Mouse (Mus musculus) CH12.LX (cell line): ENCODE results near the gene Ifitm5. TPM values are rescaled to one million over a fixed set of nuclear protein-coding genes. Genes with fewer than 3 reads are reported as not detected.
"Not testable (repeated sequence)": the region's sequence is repeated elsewhere in the genome, so short reads cannot be mapped to it uniquely, and the experiment has no call there.

Source experiments
- DNase-seq: peaks from one replicate; pipeline ENCODE4 v3.0.0-alpha.2; 2013; ENCODE audit errors: extremely low read depth
- H3K27ac ChIP-seq: 2 replicates; pipeline ENCODE4 v1.5.1; 2012; ENCODE audit warnings: low read depth, mild to moderate bottlenecking, control low read depth, moderate library complexity; ENCODE audit not compliant: insufficient read depth
- H3K27me3 ChIP-seq: replicated peaks from 2 replicates; pipeline ENCODE3; 2012; ENCODE audit warnings: inconsistent platforms
- H3K36me3 ChIP-seq, 2 experiments: replicated peaks in 1 of 2; 2 replicates each; pipeline versions ENCODE3 to v1.6.1; 2012; ENCODE audit warnings: inconsistent platforms in 1 of 2, low read length in 1 of 2, mild to moderate bottlenecking in 1 of 2, mixed read lengths in 1 of 2, moderate library complexity in 1 of 2; ENCODE audit not compliant: control insufficient read depth in 1 of 2, insufficient read depth in 1 of 2
- H3K4me1 ChIP-seq, 2 experiments: 2 replicates each; pipeline ENCODE4 v1.6.1; 2012; ENCODE audit warnings: inconsistent platforms in 1 of 2, moderate library complexity in 1 of 2; ENCODE audit not compliant: insufficient read depth in 2 of 2, control insufficient read depth in 1 of 2
- H3K4me2 ChIP-seq: 2 replicates; pipeline ENCODE4 v1.6.1; 2012; ENCODE audit warnings: low read depth, mild to moderate bottlenecking, control low read depth; ENCODE audit not compliant: poor library complexity, insufficient read depth, severe bottlenecking
- H3K4me3 ChIP-seq, 3 experiments: fragments of 150-350 bp in 1 of 3; sonication (generic) in 1 of 3; replicated peaks in 1 of 3; 2 replicates each; pipeline versions ENCODE3 to v1.5.1; 2011 to 2012; ENCODE audit warnings: low read depth in 2 of 3, low read length in 2 of 3, mild to moderate bottlenecking in 2 of 3, moderate library complexity in 2 of 3, control low read depth in 1 of 3, improper control_type of control experiment in 1 of 3, inconsistent platforms in 1 of 3, mixed read lengths in 1 of 3; ENCODE audit not compliant: poor library complexity in 1 of 3
- H3K79me2 ChIP-seq: replicated peaks from 2 replicates; pipeline ENCODE4 v1.6.1; 2012; ENCODE audit warnings: mild to moderate bottlenecking, moderate library complexity; ENCODE audit not compliant: control insufficient read depth, poor library complexity, insufficient read depth, severe bottlenecking; ENCODE audit errors: extremely low read depth
- H3K9ac ChIP-seq: 2 replicates; pipeline ENCODE4 v1.6.1; 2012; ENCODE audit warnings: low read depth, mild to moderate bottlenecking, control low read depth, moderate library complexity; ENCODE audit not compliant: insufficient read depth
- H3K9me3 ChIP-seq: replicated peaks from 2 replicates; pipeline ENCODE3; 2012; ENCODE audit warnings: low read length, inconsistent platforms, mixed read lengths
- ELF1 ChIP-seq: IDR thresholded peaks from 2 replicates; pipeline ENCODE4 v1.6.1; 2014; ENCODE audit warnings: low read depth, mild to moderate bottlenecking, inconsistent platforms, low read length, improper control_type of control experiment
- EP300 ChIP-seq: IDR thresholded peaks from 2 replicates; pipeline ENCODE4 v1.6.1; 2011; ENCODE audit warnings: low read length, improper control_type of control experiment
- ETS1 ChIP-seq: conservative IDR thresholded peaks from 2 replicates; pipeline ENCODE4 v1.6.1; 2012; ENCODE audit warnings: low read depth, mild to moderate bottlenecking, inconsistent platforms, low read length, improper control_type of control experiment, moderate library complexity
- HCFC1 ChIP-seq: IDR thresholded peaks from 2 replicates; pipeline ENCODE4 v1.6.1; 2012; ENCODE audit warnings: low read depth, mild to moderate bottlenecking, inconsistent platforms, low read length, improper control_type of control experiment
- IRF4 ChIP-seq: IDR thresholded peaks from 2 replicates; pipeline ENCODE4 v1.6.1; 2014; ENCODE audit warnings: low read depth, mild to moderate bottlenecking, inconsistent platforms, low read length, improper control_type of control experiment
- JUND ChIP-seq: conservative IDR thresholded peaks from 2 replicates; pipeline ENCODE4 v1.6.1; 2011; ENCODE audit warnings: low read depth, low read length, improper control_type of control experiment
- MAFK ChIP-seq: IDR thresholded peaks from 2 replicates; pipeline ENCODE4 v1.6.1; 2011; ENCODE audit warnings: low read length, improper control_type of control experiment; ENCODE audit not compliant: insufficient replicate concordance
- MYC ChIP-seq: IDR thresholded peaks from 2 replicates; pipeline ENCODE4 v1.6.1; 2011; ENCODE audit warnings: low read depth, mild to moderate bottlenecking, improper control_type of control experiment, low read length
- NELFE ChIP-seq: IDR thresholded peaks from 2 replicates; pipeline ENCODE4 v1.6.1; 2011; ENCODE audit warnings: low read depth, low read length, improper control_type of control experiment
- NRF1 ChIP-seq: IDR thresholded peaks from 2 replicates; pipeline ENCODE4 v1.6.1; 2014; ENCODE audit warnings: low read depth, mild to moderate bottlenecking, inconsistent platforms, low read length, improper control_type of control experiment, moderate library complexity
- PAX5 ChIP-seq: IDR thresholded peaks from 2 replicates; pipeline ENCODE4 v1.6.1; 2012; ENCODE audit warnings: low read length, inconsistent platforms, mixed read lengths
- POLR2A ChIP-seq: IDR thresholded peaks from 2 replicates; pipeline ENCODE4 v1.6.1; 2011; ENCODE audit warnings: low read depth, mild to moderate bottlenecking, improper control_type of control experiment, low read length
- RCOR1 ChIP-seq: conservative IDR thresholded peaks from 2 replicates; pipeline ENCODE4 v1.6.1; 2012; ENCODE audit warnings: low read depth, mild to moderate bottlenecking, inconsistent platforms, low read length, improper control_type of control experiment
- SIN3A ChIP-seq: IDR thresholded peaks from 2 replicates; pipeline ENCODE4 v1.6.1; 2012; ENCODE audit warnings: low read length, improper control_type of control experiment, inconsistent platforms
- TBP ChIP-seq: conservative IDR thresholded peaks from 2 replicates; pipeline ENCODE4 v1.6.1; 2011; ENCODE audit warnings: low read depth, low read length, improper control_type of control experiment
- TCF12 ChIP-seq: IDR thresholded peaks from 2 replicates; pipeline ENCODE4 v1.6.1; 2014; ENCODE audit warnings: low read depth, mild to moderate bottlenecking, inconsistent platforms, low read length, improper control_type of control experiment
- USF2 ChIP-seq: conservative IDR thresholded peaks from 2 replicates; pipeline ENCODE4 v1.6.1; 2011; ENCODE audit warnings: low read depth, low read length, improper control_type of control experiment
- ZC3H11A ChIP-seq: IDR thresholded peaks from 2 replicates; pipeline ENCODE4 v1.6.1; 2012; ENCODE audit warnings: low read depth, mild to moderate bottlenecking, inconsistent platforms, low read length, improper control_type of control experiment
- ZKSCAN1 ChIP-seq: IDR thresholded peaks from 2 replicates; pipeline ENCODE4 v1.6.1; 2012; ENCODE audit warnings: low read depth, inconsistent platforms, low read length, improper control_type of control experiment, borderline replicate concordance
- ZMIZ1 ChIP-seq: IDR thresholded peaks from 2 replicates; pipeline ENCODE4 v1.6.1; 2012; ENCODE audit warnings: low read depth, mild to moderate bottlenecking, inconsistent platforms, low read length, improper control_type of control experiment
- ZNF384 ChIP-seq: IDR thresholded peaks from 2 replicates; pipeline ENCODE4 v1.6.1; 2012; ENCODE audit warnings: low read depth, low read length, improper control_type of control experiment, inconsistent platforms
- dilution Hi-C: fragments of 300-500 bp; cut with MboI; formaldehyde crosslinking; loops from 2 replicates; pipeline ENCODE4 v1.14.3; 2020; ENCODE audit warnings: low sequenced_read_pairs; ENCODE audit not compliant: extremely low pct_unique_long_range_greater_than_20kb, extremely low pct_ligation_motif_present
- in situ Hi-C: fragments of 300-500 bp; cut with MboI; formaldehyde crosslinking; loops from 3 replicates; pipeline ENCODE4 v1.14.3; 2019; ENCODE audit warnings: low sequenced_read_pairs, low pct_ligation_motif_present, low pct_unique_long_range_greater_than_20kb, mixed read lengths
- polyA plus RNA-seq: library from polyadenylated mRNA; unstranded; fragments of >175 nt; gene quantifications from 2 replicates; pipeline ENCODE4 v1.2.1, GENCODE M21; 2012; ENCODE audit warnings: low read depth; ENCODE audit not compliant: insufficient read length
- total RNA-seq, 2 experiments: library from RNA; depleted of rRNA; stranded (reverse); fragments of 300-350 nt in 1 of 2; fragments of >200 nt in 1 of 2; gene quantifications; 2 replicates each; pipeline ENCODE4 v1.2.3; 2012 to 2014

The Ifitm5 gene
- total and polyA plus RNA-seq, 3 experiments = 0.68 to 0.71 TPM; not detected in 1

DNA sequence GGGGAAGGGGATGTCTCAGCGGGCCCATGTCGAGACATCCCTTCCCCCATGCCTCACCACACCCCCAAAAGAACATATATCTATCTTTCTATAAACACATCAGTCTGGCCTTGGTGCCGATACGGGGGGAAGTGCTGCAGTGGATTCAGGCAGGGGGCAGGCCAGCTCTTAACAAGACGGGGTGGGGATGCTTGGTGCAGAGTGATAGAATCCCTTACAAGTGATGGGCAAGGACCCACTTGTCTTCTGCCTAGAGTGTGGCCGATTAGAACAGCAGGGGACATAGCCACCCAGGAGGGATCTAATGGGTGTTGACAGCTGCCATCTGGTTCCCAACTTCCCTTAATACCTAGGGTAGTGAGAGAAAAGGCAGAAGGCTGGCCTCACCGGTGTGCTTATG lies 20.8 kb upstream of the Ifitm5 start:
- H3K4me2 ChIP-seq = no peak overlapping the region
- peaks cover 14 to 63% of the 10 kb centered on the region in 2 experiments for H3K4me1 ChIP-seq
- in situ Hi-C loops = no loop called here
- no peaks in the 10 kb centered on the region for H3K36me3 ChIP-seq
- TF ChIP-seq TBP (no peak), JUND (no peak), POLR2A (no peak), ZC3H11A (no peak), HCFC1 (no peak), TCF12 (no peak), RCOR1 (no peak), NRF1 (no peak), IRF4 (no peak), PAX5 (no peak), MAFK (no peak), EP300 (no peak), MYC (no peak), ZMIZ1 (no peak)
- H3K9me3 ChIP-seq = no peaks in the 10 kb centered on the region
- H3K27ac ChIP-seq = no peak overlapping the region
- dilution Hi-C loops = no loop called here
- H3K79me2 ChIP-seq = no peaks in the 10 kb centered on the region
- no peak overlapping the region for H3K4me3 ChIP-seq
- H3K27me3 ChIP-seq = no peaks in the 10 kb centered on the region
- DNase-seq = no peak
- H3K9ac ChIP-seq = no peak overlapping the region

DNA sequence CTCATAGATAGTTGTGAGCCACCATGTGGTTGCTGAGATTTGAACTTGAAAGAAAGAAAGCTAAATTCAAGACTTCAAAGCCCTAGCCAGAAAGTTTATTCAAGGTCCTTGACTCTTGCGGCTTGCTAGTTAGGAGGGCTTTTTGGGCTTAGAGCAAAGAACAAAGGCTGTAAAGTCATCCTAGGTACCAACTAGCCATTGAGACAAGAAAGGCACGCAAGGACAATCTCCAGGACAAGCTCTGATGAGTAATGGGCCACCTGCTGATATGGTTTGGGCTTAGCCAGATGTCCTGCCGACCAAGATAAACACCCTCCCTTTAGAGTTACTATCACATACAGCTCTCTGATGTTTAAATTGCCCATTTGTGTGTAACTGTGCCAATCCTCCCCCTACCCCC lies 18.6 kb upstream of the Ifitm5 start:
- H3K9ac ChIP-seq, H3K36me3 ChIP-seq, H3K27me3 ChIP-seq, H3K9me3 ChIP-seq, H3K4me2 ChIP-seq, in situ Hi-C loops, H3K79me2 ChIP-seq, dilution Hi-C loops, H3K27ac ChIP-seq, DNase-seq: not testable (repeated sequence)
- H3K4me3 ChIP-seq = peak overlapping the region in 1 of 3 experiments; percentile 41
- peaks cover 14 to 47% of the 10 kb centered on the region in 2 experiments for H3K4me1 ChIP-seq

- no peak overlapping the region for H3K27ac ChIP-seq
- no peaks in the 10 kb centered on the region for H3K27me3 ChIP-seq
- H3K79me2 ChIP-seq = no peaks in the 10 kb centered on the region
- dilution Hi-C loops = no loop called here
- TF ChIP-seq ETS1 (no peak), NRF1 (no peak), ZNF384 (no peak), ELF1 (no peak), NELFE (no peak), HCFC1 (no peak), USF2 (no peak), MYC (no peak), SIN3A (no peak), ZKSCAN1 (no peak), JUND (no peak), PAX5 (no peak), RCOR1 (no peak)
- H3K9me3 ChIP-seq = no peaks in the 10 kb centered on the region
- no peak for DNase-seq
- H3K4me3 ChIP-seq = peak overlapping the region in 2 of 3 experiments; percentile 41 to 42
- H3K36me3 ChIP-seq = no peaks in the 10 kb centered on the region
- no peak overlapping the region for H3K4me2 ChIP-seq
- H3K4me1 ChIP-seq = peaks cover 14 to 40% of the 10 kb centered on the region in 2 experiments
- in situ Hi-C loops = no loop called here
- H3K9ac ChIP-seq = no peak overlapping the region
Measured at GRCm38 (mm10) chr7:140967862-140968591, 17.9 kb upstream of the Ifitm5 start.
